Mouse (Mus musculus): Measurements from ENCODE around the gene Cd83. TPM values are rescaled to one million over a fixed set of nuclear protein-coding genes. Genes with fewer than 3 reads are reported as not detected.
A peak's percentile ranks its signal among the peaks of the same experiment; 100 is the strongest.

The Cd83 gene
- polyA plus RNA-seq (2014; fragmentation: Nextera tagmentation; extraction: Ambion mirVana): 10.1 and 11.5 TPM in 2 replicates

DNA sequence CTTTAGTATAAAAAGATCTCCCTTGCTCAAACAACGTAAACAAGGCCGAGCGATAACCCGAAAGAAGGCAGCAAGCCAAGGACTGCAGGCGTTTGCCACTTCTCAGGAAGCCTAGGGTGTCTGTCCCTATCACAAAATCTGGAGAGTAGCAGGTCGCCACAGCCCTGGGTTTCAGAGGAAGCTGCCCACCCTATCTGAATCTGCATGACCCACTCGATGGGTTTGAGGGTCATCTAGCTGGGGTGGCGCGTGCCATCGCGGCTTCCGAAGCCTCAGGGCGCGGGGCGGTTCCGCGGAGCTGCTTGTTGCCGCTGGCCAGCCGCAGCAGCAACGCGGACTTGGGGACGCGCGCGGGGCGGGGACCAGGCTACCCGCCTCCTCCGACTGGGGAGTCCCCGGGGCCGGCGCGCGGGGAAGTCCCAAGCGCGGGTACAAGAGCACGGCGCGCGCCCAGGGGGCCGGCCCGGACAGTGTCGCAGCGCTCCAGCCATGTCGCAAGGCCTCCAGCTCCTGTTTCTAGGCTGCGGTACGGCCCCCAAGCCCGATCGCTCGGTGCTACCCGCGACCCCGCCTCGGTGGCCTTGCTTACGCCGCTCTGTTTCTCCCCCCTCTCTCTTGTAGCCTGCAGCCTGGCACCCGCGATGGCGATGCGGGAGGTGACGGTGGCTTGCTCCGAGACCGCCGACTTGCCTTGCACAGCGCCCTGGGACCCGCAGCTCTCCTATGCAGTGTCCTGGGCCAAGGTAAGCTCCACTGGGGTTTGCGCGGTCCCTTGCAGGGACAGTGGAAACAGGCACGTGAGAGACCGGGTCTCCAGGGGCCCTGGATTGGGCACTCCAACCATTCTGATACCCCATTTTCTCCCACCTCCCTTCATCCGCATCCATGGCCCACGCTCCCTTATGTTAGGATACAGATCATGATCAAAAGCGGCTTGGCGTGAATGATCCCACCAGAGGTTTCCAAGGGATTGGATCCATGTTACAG is at the start of gene Cd83:
TSS of gene Cd83 (plus strand) at position 51 of the 987 bp plus-strand sequence.
- no peaks in the 10 kb centered on the region for H3K36me3 ChIP-seq (ENCODE audit: control insufficient read depth, insufficient read depth, low read length)
- peak within 1 kb of the TSS; percentile 55 for H3K4me3 ChIP-seq (ENCODE audit: low read depth, low read length)
- peak within 1 kb of the TSS; percentile 67 for H3K9ac ChIP-seq (ENCODE audit: low read depth, low read length)
- H3K27ac ChIP-seq (ENCODE audit: low read depth, low read length): no peak within 1 kb of the TSS
- peaks cover 7% of the 10 kb centered on the region for H3K27me3 ChIP-seq (ENCODE audit: control insufficient read depth, insufficient read depth, low read length)
- no peaks in the 10 kb centered on the region for H3K9me3 ChIP-seq (ENCODE audit: control insufficient read depth, low read length)
- peak; percentile 59 for ATAC-seq (ENCODE audit: low FRiP score)
- peak; percentile 74 for DNase-seq (ENCODE audit: low spot score)
- WGBS: 5% methylated on average over 64 of the region's 73 CpGs
- peak within 1 kb of the TSS; percentile 86 for H3K4me2 ChIP-seq (replicated peaks; ENCODE audit: low read depth, low read length)
- 0 out of 2 replicates have a peak, but pooled peaks cover 3% of the 10 kb centered on the region for H3K4me1 ChIP-seq (replicated peaks; ENCODE audit: control insufficient read depth, insufficient read depth, low read length)

DNA sequence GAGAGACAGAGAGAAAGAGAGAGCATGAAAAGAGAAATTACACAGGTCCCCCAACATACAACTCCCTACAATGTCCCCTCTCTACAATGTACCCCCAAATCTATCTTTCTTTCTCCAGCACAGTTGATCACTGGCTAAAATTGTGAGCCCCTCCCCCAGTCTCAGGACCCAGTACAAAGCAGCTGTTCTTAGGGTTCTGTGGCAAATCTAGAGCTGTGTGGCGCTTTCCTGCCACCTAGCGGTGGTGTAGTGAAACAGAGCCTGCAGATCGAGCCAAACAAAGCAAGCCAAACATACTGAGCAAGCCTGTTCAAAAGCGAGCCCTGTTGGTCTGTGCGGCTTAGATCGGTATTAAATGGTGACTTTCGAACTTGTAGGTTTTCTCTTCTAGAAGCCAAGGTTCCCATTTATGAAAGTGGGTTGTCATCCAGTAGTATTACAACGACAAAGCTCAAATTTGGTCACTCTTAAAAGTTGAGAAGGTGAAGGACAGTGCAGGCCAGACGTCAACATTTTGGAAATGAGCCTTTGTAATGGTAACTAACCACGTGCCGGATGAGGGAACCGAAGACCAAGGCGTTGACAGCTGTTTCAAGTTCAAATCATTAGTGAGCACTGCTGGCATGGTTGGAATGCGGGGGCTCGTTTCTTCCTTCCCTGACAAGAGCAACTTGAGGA is 44.8 kb upstream of the Cd83 start:
- ATAC-seq (ENCODE audit: low FRiP score) (peak; percentile 71), DNase-seq (ENCODE audit: low spot score) (peak; percentile 88)
- Histone ChIP-seq H3K27ac (ENCODE audit: low read depth, low read length) (0 out of 2 replicates have a peak overlapping the region, but pooled peaks have one; percentile 7), H3K36me3 (ENCODE audit: control insufficient read depth, insufficient read depth, low read length) (no peaks in the 10 kb centered on the region), H3K9ac (ENCODE audit: low read depth, low read length) (no peak overlapping the region), H3K4me2 (replicated peaks; ENCODE audit: low read depth, low read length) (no peak overlapping the region), H3K4me1 (replicated peaks; ENCODE audit: control insufficient read depth, insufficient read depth, low read length) (no peaks in the 10 kb centered on the region), H3K4me3 (ENCODE audit: low read depth, low read length) (no peak overlapping the region), H3K27me3 (ENCODE audit: control insufficient read depth, insufficient read depth, low read length) (no peaks in the 10 kb centered on the region), H3K9me3 (ENCODE audit: control insufficient read depth, low read length) (no peaks in the 10 kb centered on the region)
- WGBS: 24% methylated on average over 15 of the region's 15 CpGs

GRCm38 (mm10) chr13:43740276-43740608 is 44.3 kb upstream of the Cd83 start:
- no peaks in the 10 kb centered on the region for H3K4me1 ChIP-seq (replicated peaks; ENCODE audit: control insufficient read depth, insufficient read depth, low read length)
- WGBS: 46% methylated on average over 7 of the region's 7 CpGs
- H3K27ac ChIP-seq (ENCODE audit: low read depth, low read length): no peak overlapping the region
- no peak overlapping the region for H3K4me2 ChIP-seq (replicated peaks; ENCODE audit: low read depth, low read length)
- H3K9me3 ChIP-seq (ENCODE audit: control insufficient read depth, low read length): no peaks in the 10 kb centered on the region
- no peaks in the 10 kb centered on the region for H3K27me3 ChIP-seq (ENCODE audit: control insufficient read depth, insufficient read depth, low read length)
- no peaks in the 10 kb centered on the region for H3K36me3 ChIP-seq (ENCODE audit: control insufficient read depth, insufficient read depth, low read length)
- ATAC-seq (ENCODE audit: low FRiP score): 0 out of 2 replicates have a peak, but pooled peaks have one; percentile 38
- no peak overlapping the region for H3K9ac ChIP-seq (ENCODE audit: low read depth, low read length)
- no peak for DNase-seq (ENCODE audit: low spot score)
- no peak overlapping the region for H3K4me3 ChIP-seq (ENCODE audit: low read depth, low read length)

DNA sequence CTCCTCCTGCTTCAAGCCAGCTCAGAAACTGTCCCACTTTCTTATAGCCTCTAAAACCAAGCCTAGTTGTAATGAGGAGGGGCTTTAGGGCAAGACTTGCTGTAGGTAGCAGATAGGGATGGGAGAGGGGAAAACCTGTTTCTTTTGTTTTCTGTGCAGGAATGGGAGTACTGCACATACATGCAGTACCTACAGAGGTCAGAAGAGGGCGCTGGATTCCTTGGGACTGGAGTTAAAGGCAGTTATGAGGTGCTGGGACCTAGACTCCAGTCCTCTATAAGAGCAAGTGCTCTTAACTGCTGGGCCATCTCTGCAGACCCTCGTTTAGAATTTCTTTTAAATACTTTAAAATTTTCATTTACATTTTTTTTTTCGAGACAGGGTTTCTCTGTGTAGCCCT is 41.9 kb upstream of the Cd83 start:
- no peak overlapping the region for H3K9ac ChIP-seq (ENCODE audit: low read depth, low read length)
- ATAC-seq (ENCODE audit: low FRiP score): no peak
- H3K9me3 ChIP-seq (ENCODE audit: control insufficient read depth, low read length): no peaks in the 10 kb centered on the region
- H3K4me2 ChIP-seq (replicated peaks; ENCODE audit: low read depth, low read length): no peak overlapping the region
- no peaks in the 10 kb centered on the region for H3K4me1 ChIP-seq (replicated peaks; ENCODE audit: control insufficient read depth, insufficient read depth, low read length)
- no peaks in the 10 kb centered on the region for H3K36me3 ChIP-seq (ENCODE audit: control insufficient read depth, insufficient read depth, low read length)
- H3K27me3 ChIP-seq (ENCODE audit: control insufficient read depth, insufficient read depth, low read length): no peaks in the 10 kb centered on the region
- H3K27ac ChIP-seq (ENCODE audit: low read depth, low read length): no peak overlapping the region
- DNase-seq (ENCODE audit: low spot score): no peak
- 65% methylated on average over 3 of the region's 3 CpGs for WGBS
- no peak overlapping the region for H3K4me3 ChIP-seq (ENCODE audit: low read depth, low read length)

DNA sequence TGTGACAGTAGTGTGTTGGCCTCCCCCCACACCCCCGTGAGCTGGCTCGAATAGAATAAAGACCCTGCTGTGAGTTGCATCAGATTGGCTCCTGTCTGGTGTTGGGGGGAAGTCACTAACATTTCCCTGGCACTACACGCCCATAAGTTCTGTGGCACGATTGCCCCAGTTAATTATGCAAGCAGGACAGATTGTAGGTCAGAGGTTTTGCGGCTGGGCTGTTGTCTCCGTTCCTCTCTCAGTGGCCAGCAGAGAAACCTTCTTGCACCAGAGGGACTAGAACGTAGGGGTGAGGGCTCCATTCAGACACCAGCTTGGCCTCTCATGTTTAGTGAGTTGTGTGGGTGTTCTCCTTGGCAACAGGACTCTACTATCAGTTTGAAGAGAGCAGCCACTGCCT is 40.3 kb upstream of the Cd83 start:
- Histone ChIP-seq H3K9ac (ENCODE audit: low read depth, low read length) (no peak overlapping the region), H3K4me1 (replicated peaks; ENCODE audit: control insufficient read depth, insufficient read depth, low read length) (no peaks in the 10 kb centered on the region), H3K36me3 (ENCODE audit: control insufficient read depth, insufficient read depth, low read length) (no peaks in the 10 kb centered on the region), H3K27me3 (ENCODE audit: control insufficient read depth, insufficient read depth, low read length) (no peaks in the 10 kb centered on the region), H3K4me3 (ENCODE audit: low read depth, low read length) (no peak overlapping the region), H3K27ac (ENCODE audit: low read depth, low read length) (no peak overlapping the region), H3K4me2 (replicated peaks; ENCODE audit: low read depth, low read length) (no peak overlapping the region), H3K9me3 (ENCODE audit: control insufficient read depth, low read length) (no peaks in the 10 kb centered on the region)
- 82% methylated on average over 7 of the region's 7 CpGs for WGBS
- DNase-seq (ENCODE audit: low spot score): no peak
- ATAC-seq (ENCODE audit: low FRiP score): no peak

GRCm38 (mm10) chr13:43750301-43750700 is 34.3 kb upstream of the Cd83 start:
- Histone ChIP-seq H3K4me3 (ENCODE audit: low read depth, low read length) (no peak overlapping the region), H3K36me3 (ENCODE audit: control insufficient read depth, insufficient read depth, low read length) (no peaks in the 10 kb centered on the region), H3K27me3 (ENCODE audit: control insufficient read depth, insufficient read depth, low read length) (no peaks in the 10 kb centered on the region), H3K27ac (ENCODE audit: low read depth, low read length) (no peak overlapping the region), H3K9ac (ENCODE audit: low read depth, low read length) (no peak overlapping the region), H3K9me3 (ENCODE audit: control insufficient read depth, low read length) (no peaks in the 10 kb centered on the region), H3K4me2 (replicated peaks; ENCODE audit: low read depth, low read length) (no peak overlapping the region), H3K4me1 (replicated peaks; ENCODE audit: control insufficient read depth, insufficient read depth, low read length) (no peaks in the 10 kb centered on the region)
- ATAC-seq (ENCODE audit: low FRiP score) (no peak), DNase-seq (ENCODE audit: low spot score) (no peak)
- 83% methylated on average over 3 of the region's 3 CpGs for WGBS

DNA sequence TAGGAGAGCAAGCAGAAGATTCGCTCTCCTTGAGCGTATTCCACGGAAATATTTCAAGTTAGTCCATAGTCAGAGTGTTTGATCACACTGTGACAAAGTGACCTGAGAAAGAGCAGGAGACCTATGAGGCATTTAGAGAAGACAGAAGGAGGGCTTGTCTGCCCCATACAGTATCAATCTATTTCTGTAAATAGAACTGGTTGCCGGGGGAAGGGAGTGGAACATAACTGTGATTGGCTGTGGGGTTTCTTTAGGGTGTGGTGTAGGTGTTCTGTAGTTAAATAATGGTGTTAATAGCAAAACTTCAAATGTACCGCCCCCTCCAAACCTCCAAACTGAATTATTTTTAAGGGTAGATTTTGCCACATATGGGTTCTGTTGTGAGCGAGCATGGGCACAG is 33.6 kb upstream of the Cd83 start:
- no peak overlapping the region for H3K4me3 ChIP-seq (ENCODE audit: low read depth, low read length)
- no peak overlapping the region for H3K9ac ChIP-seq (ENCODE audit: low read depth, low read length)
- H3K27me3 ChIP-seq (ENCODE audit: control insufficient read depth, insufficient read depth, low read length): no peaks in the 10 kb centered on the region
- no peaks in the 10 kb centered on the region for H3K4me1 ChIP-seq (replicated peaks; ENCODE audit: control insufficient read depth, insufficient read depth, low read length)
- H3K9me3 ChIP-seq (ENCODE audit: control insufficient read depth, low read length): no peaks in the 10 kb centered on the region
- no peak overlapping the region for H3K27ac ChIP-seq (ENCODE audit: low read depth, low read length)
- H3K36me3 ChIP-seq (ENCODE audit: control insufficient read depth, insufficient read depth, low read length): no peaks in the 10 kb centered on the region
- no peak overlapping the region for H3K4me2 ChIP-seq (replicated peaks; ENCODE audit: low read depth, low read length)
- ATAC-seq (ENCODE audit: low FRiP score): no peak
- WGBS: 92% methylated on average over 6 of the region's 6 CpGs
- no peak for DNase-seq (ENCODE audit: low spot score)

DNA sequence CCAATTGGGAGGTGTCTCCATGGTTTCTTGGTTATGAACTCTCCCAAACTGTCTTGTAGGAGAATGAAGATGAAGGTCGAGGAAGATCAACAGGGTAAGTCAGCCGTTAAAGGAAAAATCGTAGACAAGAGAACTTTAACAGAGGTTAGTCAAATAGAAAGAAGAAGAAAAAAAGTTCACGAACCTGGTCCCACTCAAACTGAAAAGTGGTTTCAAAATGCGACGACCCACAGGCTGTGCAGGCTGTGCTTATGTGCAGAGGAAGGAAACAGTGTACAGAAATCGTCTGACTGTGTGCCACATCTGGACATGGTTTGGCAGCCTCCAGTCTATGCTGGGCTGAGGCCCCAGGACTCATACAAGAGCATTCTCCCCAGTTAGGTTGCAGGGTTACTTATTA is 32.2 kb upstream of the Cd83 start:
- 85% methylated on average over 7 of the region's 7 CpGs for WGBS
- Histone ChIP-seq H3K27ac (ENCODE audit: low read depth, low read length) (no peak overlapping the region), H3K4me1 (replicated peaks; ENCODE audit: control insufficient read depth, insufficient read depth, low read length) (no peaks in the 10 kb centered on the region), H3K36me3 (ENCODE audit: control insufficient read depth, insufficient read depth, low read length) (no peaks in the 10 kb centered on the region), H3K4me2 (replicated peaks; ENCODE audit: low read depth, low read length) (no peak overlapping the region), H3K9me3 (ENCODE audit: control insufficient read depth, low read length) (no peaks in the 10 kb centered on the region), H3K27me3 (ENCODE audit: control insufficient read depth, insufficient read depth, low read length) (no peaks in the 10 kb centered on the region), H3K4me3 (ENCODE audit: low read depth, low read length) (no peak overlapping the region), H3K9ac (ENCODE audit: low read depth, low read length) (no peak overlapping the region)
- no peak for ATAC-seq (ENCODE audit: low FRiP score)
- DNase-seq (ENCODE audit: low spot score): no peak
